Mouse (Mus musculus): ENCODE measurements at regions not wholly inside any gene's neighbourhood (a gene's known extent, or its start where the extent isn't known, plus 50 kb on each side); places are given as distances from the start of the nearest gene placed in this dataset.

GRCm38 (mm10) chr3:61740088-61740487 is 374.3 kb upstream of the B430305J03Rik start:
- no peak for DNase-seq

GRCm38 (mm10) chr3:61738528-61738927 is 372.8 kb upstream of the B430305J03Rik start:
- DNase-seq = no peak

- DNase-seq = no peak
Observed at GRCm38 (mm10) chr3:61716785-61717184, 351.0 kb upstream of the B430305J03Rik start.

GRCm38 (mm10) chr3:61687933-61688705 is 322.4 kb upstream of the B430305J03Rik start:
- peak in 1 of 2 experiments; percentile 6 for DNase-seq

- DNase-seq = no peak
Observed at GRCm38 (mm10) chr3:61670874-61671273, 305.1 kb upstream of the B430305J03Rik start.

- no peak for DNase-seq
Observed at GRCm38 (mm10) chr3:61656143-61656542, 290.4 kb upstream of the B430305J03Rik start.

GRCm38 (mm10) chr3:61628535-61628934 is 262.8 kb upstream of the B430305J03Rik start:
- DNase-seq = no peak

GRCm38 (mm10) chr3:61628099-61628498 is 262.3 kb upstream of the B430305J03Rik start:
- DNase-seq = no peak

GRCm38 (mm10) chr3:61623954-61624487 is 258.3 kb upstream of the B430305J03Rik start:
- DNase-seq = no peak

- DNase-seq = no peak
Observed at GRCm38 (mm10) chr3:61605469-61605868, 239.7 kb upstream of the B430305J03Rik start.

- DNase-seq = no peak
Observed at GRCm38 (mm10) chr3:61602891-61603290, 237.1 kb upstream of the B430305J03Rik start.

- no peak for DNase-seq
Observed at GRCm38 (mm10) chr3:61595574-61595973, 229.8 kb upstream of the B430305J03Rik start.

- DNase-seq = no peak
Observed at GRCm38 (mm10) chr3:61592342-61592741, 226.6 kb upstream of the B430305J03Rik start.

- no peak for DNase-seq
Observed at GRCm38 (mm10) chr3:61583669-61584068, 217.9 kb upstream of the B430305J03Rik start.

GRCm38 (mm10) chr3:61582927-61583326 is 217.2 kb upstream of the B430305J03Rik start:
- peak; percentile 5 to 29 for DNase-seq

- no peak for DNase-seq
Observed at GRCm38 (mm10) chr3:61580252-61580651, 214.5 kb upstream of the B430305J03Rik start.

- DNase-seq = no peak
Observed at GRCm38 (mm10) chr3:61537113-61537512, 171.4 kb upstream of the B430305J03Rik start.

GRCm38 (mm10) chr3:61535751-61536150 is 170.0 kb upstream of the B430305J03Rik start:
- DNase-seq = no peak

- DNase-seq = no peak
Observed at GRCm38 (mm10) chr3:61503178-61503577, 137.4 kb upstream of the B430305J03Rik start.

- DNase-seq = no peak
Observed at GRCm38 (mm10) chr3:61494835-61495234, 129.1 kb upstream of the B430305J03Rik start.

- no peak for DNase-seq
Observed at GRCm38 (mm10) chr3:61486808-61487389, 121.1 kb upstream of the B430305J03Rik start.

- DNase-seq = peak in 1 of 2 experiments; percentile 11
Observed at GRCm38 (mm10) chr3:61478861-61479584, 113.3 kb upstream of the B430305J03Rik start.

- DNase-seq = no peak
Observed at GRCm38 (mm10) chr3:61475018-61475417, 109.3 kb upstream of the B430305J03Rik start.
